In the genomic region with DNA sequence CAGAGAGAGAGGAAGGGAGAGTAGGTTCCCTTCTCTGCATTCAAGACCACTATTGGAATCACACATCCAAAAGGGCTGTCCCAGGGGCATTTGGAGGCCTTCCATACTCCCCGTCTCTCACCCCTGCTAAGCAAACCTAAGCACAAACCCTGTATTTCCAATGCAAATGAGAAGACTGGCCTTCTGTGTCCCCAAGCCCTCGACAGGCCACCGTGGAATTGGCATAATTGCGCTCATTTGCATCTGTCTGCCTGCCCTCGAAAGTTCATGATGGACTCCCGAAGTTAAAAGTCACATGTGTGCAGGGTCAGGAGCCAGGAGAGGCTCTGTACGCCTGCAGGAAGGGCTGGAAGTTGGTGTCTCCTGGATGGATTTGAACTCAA, we compare ENCODE assay signal across 17 mouse cellular contexts. TPM values are rescaled to one million over a fixed set of nuclear protein-coding genes. Genes with fewer than 3 reads are reported as not detected.
A peak's percentile ranks its signal among the peaks of the same experiment; 100 is the strongest.
DNase-seq lines count a peak whose midpoint lies in the region; ATAC-seq and TF ChIP-seq lines count a peak whose summit lies in the region.
"Had no signal": no experiment of that assay in that cellular context is flagged by ENCODE, and none has a peak within 500 bp of the region (broad histone marks: within the 10 kb centered on the region; RNA-seq: fewer than 3 reads in every experiment).

No protein-coding gene starts in this region.

- peak overlapping the region; percentile 88 for H3K27ac ChIP-seq in hindbrain, embryonic 10.5 days
- no peak overlapping the region for H3K27ac ChIP-seq in hindbrain, postnatal 0 days
- H3K27ac ChIP-seq in forebrain, embryonic 14.5 days (ENCODE audit: low read depth, low read length) = 0 out of 2 replicates have a peak overlapping the region, but pooled peaks have one; percentile 2
- peak overlapping the region; percentile 31; the same call in 1 of the 2 replicates for H3K27ac ChIP-seq in hindbrain, embryonic 15.5 days (replicated peaks)
- H3K27ac ChIP-seq in limb, embryonic 10.5 days = peak overlapping the region; percentile 85; the same call in 1 of the 2 replicates
- H3K27ac ChIP-seq in left cerebral cortex, adult 2 months = no peak overlapping the region
- H3K27ac ChIP-seq: embryonic facial prominence, embryonic 12.5 days; heart, embryonic 13.5 days; liver, embryonic 14.5 days had no signal

- no peak for TF ChIP-seq CTCF in hindbrain, postnatal 0 days (IDR thresholded peaks at IDR 0.05; ENCODE audit: low read depth)
- TF ChIP-seq CTCF in left cerebral cortex, adult 2 months (IDR thresholded peaks at IDR 0.05) = no peak

- no peak overlapping the region for H3K4me3 ChIP-seq in hindbrain, embryonic 10.5 days
- no peak overlapping the region for H3K4me3 ChIP-seq in hindbrain, postnatal 0 days (ENCODE audit: low read length)
- no peak overlapping the region for H3K4me3 ChIP-seq in forebrain, embryonic 14.5 days (ENCODE audit: low read depth, low read length)
- no peak overlapping the region for H3K4me3 ChIP-seq in hindbrain, embryonic 15.5 days
- H3K4me3 ChIP-seq in limb, embryonic 10.5 days = no peak overlapping the region
- H3K4me3 ChIP-seq in left cerebral cortex, adult 2 months = no peak overlapping the region
- H3K4me3 ChIP-seq: embryonic facial prominence, embryonic 12.5 days; heart, embryonic 13.5 days had no signal

- H3K9me3 ChIP-seq in hindbrain, embryonic 10.5 days = no peaks in the 10 kb centered on the region
- no peaks in the 10 kb centered on the region for H3K9me3 ChIP-seq in hindbrain, postnatal 0 days (ENCODE audit: low read length)
- no peaks in the 10 kb centered on the region for H3K9me3 ChIP-seq in forebrain, embryonic 14.5 days (replicated peaks; ENCODE audit: control insufficient read depth, low read length)
- H3K9me3 ChIP-seq in hindbrain, embryonic 15.5 days = no peaks in the 10 kb centered on the region
- no peaks in the 10 kb centered on the region for H3K9me3 ChIP-seq in limb, embryonic 10.5 days (replicated peaks)
- H3K9me3 ChIP-seq: embryonic facial prominence, embryonic 12.5 days; G1E; heart, embryonic 13.5 days had no signal

- peaks cover 39% of the 10 kb centered on the region for H3K4me1 ChIP-seq in hindbrain, embryonic 10.5 days (replicated peaks)
- H3K4me1 ChIP-seq in hindbrain, postnatal 0 days (ENCODE audit: insufficient read depth, low read length) = peaks cover 12% of the 10 kb centered on the region
- peaks cover 25% of the 10 kb centered on the region for H3K4me1 ChIP-seq in forebrain, embryonic 14.5 days (ENCODE audit: control insufficient read depth, insufficient read depth, low read length)
- H3K4me1 ChIP-seq in hindbrain, embryonic 15.5 days (replicated peaks) = peaks cover 26% of the 10 kb centered on the region
- H3K4me1 ChIP-seq in limb, embryonic 10.5 days = peaks cover 33% of the 10 kb centered on the region

- no peak for DNase-seq in hindbrain, embryonic 10.5 days (ENCODE audit: low spot score)
- DNase-seq in hindbrain, postnatal 0 days (ENCODE audit: low spot score) = no peak
- DNase-seq in forebrain, embryonic 14.5 days (ENCODE audit: low spot score) = peak; percentile 47
- DNase-seq in limb, embryonic 10.5 days (ENCODE audit: low spot score) = no peak
- DNase-seq in left cerebral cortex, adult 8-10 months (ENCODE audit: low spot score in 2 of 2) = no peak
- no peak for DNase-seq in left cerebral cortex, adult 2 months (ENCODE audit: extremely low spot score in 1 of 2, low spot score in 2 of 2)
- no peak for DNase-seq in ovary, postnatal 14 days (ENCODE audit: low spot score)
- DNase-seq: adrenal gland, postnatal 10 days; cerebellum, adult 9-10 months; gastrocnemius, postnatal 14 days; lung, postnatal 14 days; thymus, adult 2 months had no signal

- no peaks in the 10 kb centered on the region for H3K36me3 ChIP-seq in hindbrain, embryonic 10.5 days
- no peaks in the 10 kb centered on the region for H3K36me3 ChIP-seq in hindbrain, postnatal 0 days (ENCODE audit: insufficient read depth, low read length)
- H3K36me3 ChIP-seq in forebrain, embryonic 14.5 days (ENCODE audit: control insufficient read depth, insufficient read depth, low read length) = no peaks in the 10 kb centered on the region
- no peaks in the 10 kb centered on the region for H3K36me3 ChIP-seq in hindbrain, embryonic 15.5 days
- no peaks in the 10 kb centered on the region for H3K36me3 ChIP-seq in limb, embryonic 10.5 days
- H3K36me3 ChIP-seq: embryonic facial prominence, embryonic 12.5 days; G1E; heart, embryonic 13.5 days had no signal

- no peak for ATAC-seq in hindbrain, postnatal 0 days
- ATAC-seq in forebrain, embryonic 14.5 days = no peak
- ATAC-seq in hindbrain, embryonic 15.5 days (ENCODE audit: low FRiP score, low read depth) = no peak

- no peak overlapping the region for H3K4me2 ChIP-seq in hindbrain, postnatal 0 days (ENCODE audit: low read depth, low read length)
- H3K4me2 ChIP-seq in forebrain, embryonic 14.5 days (ENCODE audit: low read length) = no peak overlapping the region
- no peak overlapping the region for H3K4me2 ChIP-seq in hindbrain, embryonic 15.5 days
- H3K4me2 ChIP-seq: embryonic facial prominence, embryonic 12.5 days; heart, embryonic 13.5 days had no signal

- no peaks in the 10 kb centered on the region for H3K27me3 ChIP-seq in hindbrain, embryonic 10.5 days (ENCODE audit: insufficient read depth, poor library complexity, severe bottlenecking)
- no peaks in the 10 kb centered on the region for H3K27me3 ChIP-seq in hindbrain, postnatal 0 days (ENCODE audit: insufficient read depth, low read length)
- H3K27me3 ChIP-seq in forebrain, embryonic 14.5 days (replicated peaks; ENCODE audit: control insufficient read depth, insufficient read depth, low read length) = no peaks in the 10 kb centered on the region
- no peaks in the 10 kb centered on the region for H3K27me3 ChIP-seq in hindbrain, embryonic 15.5 days
- no peaks in the 10 kb centered on the region for H3K27me3 ChIP-seq in limb, embryonic 10.5 days (ENCODE audit: low read depth, poor library complexity, severe bottlenecking)
- H3K27me3 ChIP-seq: embryonic facial prominence, embryonic 12.5 days; heart, embryonic 13.5 days had no signal

- H3K9ac ChIP-seq in hindbrain, postnatal 0 days (replicated peaks; ENCODE audit: low read length) = no peak overlapping the region
- H3K9ac ChIP-seq in forebrain, embryonic 14.5 days (ENCODE audit: low read length) = no peak overlapping the region
- H3K9ac ChIP-seq in hindbrain, embryonic 15.5 days = no peak overlapping the region
- H3K9ac ChIP-seq: embryonic facial prominence, embryonic 12.5 days; heart, embryonic 13.5 days; liver, embryonic 14.5 days had no signal

- WGBS in hindbrain, embryonic 10.5 days = 35% methylated on average over 7 of the region's 7 CpGs
- 35% methylated on average over 7 of the region's 7 CpGs for WGBS in hindbrain, postnatal 0 days
- WGBS in forebrain, embryonic 14.5 days = 36% methylated on average over 7 of the region's 7 CpGs
- WGBS in hindbrain, embryonic 15.5 days = 22% methylated on average over 7 of the region's 7 CpGs
- 58% methylated on average over 7 of the region's 7 CpGs for WGBS in limb, embryonic 10.5 days

- intact Hi-C loops in left cerebral cortex, adult 2 months (cut with DNase I) = no loop called here

RNA-seq across cellular contexts. Expression of a gene that starts 19.9 kb away (rescaled TPM):
- 89.0 and 103 TPM in 2 replicates for polyA plus RNA-seq in hindbrain, embryonic 10.5 days (2016; fragmentation: Nextera tagmentation; extraction: Ambion mirVana)
- total RNA-seq in hindbrain, postnatal 0 days (2014; rRNA removed) = 102 and 105 TPM in 2 replicates
- 165 and 180 TPM in 2 replicates for polyA plus RNA-seq in hindbrain, postnatal 0 days (2015; fragmentation: Nextera tagmentation; extraction: Ambion mirVana)
- 183 and 184 TPM in 2 replicates for polyA plus RNA-seq in forebrain, embryonic 14.5 days (2014; fragmentation: Nextera tagmentation; extraction: Ambion mirVana)
- 173 and 178 TPM in 2 replicates for polyA plus RNA-seq in hindbrain, embryonic 15.5 days (2015; fragmentation: Nextera tagmentation; extraction: Ambion mirVana)
- polyA plus RNA-seq in limb, embryonic 10.5 days (2016; fragmentation: Nextera tagmentation; extraction: Ambion mirVana) = 66.0 and 68.8 TPM in 2 replicates
- 10 to 100 TPM; 75.6 to 85.2 (median 78.1) TPM for total RNA-seq in left cerebral cortex, adult 8-10 months (2022)
- 10 to 100 TPM; 75.9 to 79.0 TPM for total RNA-seq in left cerebral cortex, adult 2 months (2021)

RNA-seq across cellular contexts. Expression of a gene that starts 28.4 kb away (rescaled TPM):
- 9.9 and 12.0 TPM in 2 replicates for polyA plus RNA-seq in hindbrain, embryonic 10.5 days (2016; fragmentation: Nextera tagmentation; extraction: Ambion mirVana)
- total RNA-seq in hindbrain, postnatal 0 days (2014; rRNA removed) = 15.0 and 17.6 TPM in 2 replicates
- 17.4 and 18.8 TPM in 2 replicates for polyA plus RNA-seq in hindbrain, postnatal 0 days (2015; fragmentation: Nextera tagmentation; extraction: Ambion mirVana)
- 11.9 and 12.1 TPM in 2 replicates for polyA plus RNA-seq in forebrain, embryonic 14.5 days (2014; fragmentation: Nextera tagmentation; extraction: Ambion mirVana)
- polyA plus RNA-seq in hindbrain, embryonic 15.5 days (2015; fragmentation: Nextera tagmentation; extraction: Ambion mirVana) = 14.9 and 16.5 TPM in 2 replicates
- polyA plus RNA-seq in limb, embryonic 10.5 days (2016; fragmentation: Nextera tagmentation; extraction: Ambion mirVana) = 9.5 and 11.0 TPM in 2 replicates
- total RNA-seq in left cerebral cortex, adult 8-10 months (2022) = 1 to 10 TPM; 4.7 to 5.9 (median 5.6) TPM
- total RNA-seq in left cerebral cortex, adult 2 months (2021) = 1 to 10 TPM; 3.6 to 4.4 TPM

Comparison
In these comparisons a context has a peak if more than half of its experiments do, and no peak if none do; other contexts are left out.
1. H3K27ac ChIP-seq: peak in hindbrain, embryonic 10.5 days (single experiment), forebrain, embryonic 14.5 days (single experiment), hindbrain, embryonic 15.5 days (single experiment) and limb, embryonic 10.5 days (single experiment); none in hindbrain, postnatal 0 days (single experiment) and left cerebral cortex, adult 2 months (single experiment).